Mouse (Mus musculus): ENCODE results near the gene Glt28d2. TPM values are rescaled to one million over a fixed set of nuclear protein-coding genes. Genes with fewer than 3 reads are reported as not detected.

Glt28d2 gene
- 2.2 and 2.4 TPM in 2 replicates for polyA plus RNA-seq (2014; fragmentation: Nextera tagmentation; extraction: Ambion mirVana)

DNA sequence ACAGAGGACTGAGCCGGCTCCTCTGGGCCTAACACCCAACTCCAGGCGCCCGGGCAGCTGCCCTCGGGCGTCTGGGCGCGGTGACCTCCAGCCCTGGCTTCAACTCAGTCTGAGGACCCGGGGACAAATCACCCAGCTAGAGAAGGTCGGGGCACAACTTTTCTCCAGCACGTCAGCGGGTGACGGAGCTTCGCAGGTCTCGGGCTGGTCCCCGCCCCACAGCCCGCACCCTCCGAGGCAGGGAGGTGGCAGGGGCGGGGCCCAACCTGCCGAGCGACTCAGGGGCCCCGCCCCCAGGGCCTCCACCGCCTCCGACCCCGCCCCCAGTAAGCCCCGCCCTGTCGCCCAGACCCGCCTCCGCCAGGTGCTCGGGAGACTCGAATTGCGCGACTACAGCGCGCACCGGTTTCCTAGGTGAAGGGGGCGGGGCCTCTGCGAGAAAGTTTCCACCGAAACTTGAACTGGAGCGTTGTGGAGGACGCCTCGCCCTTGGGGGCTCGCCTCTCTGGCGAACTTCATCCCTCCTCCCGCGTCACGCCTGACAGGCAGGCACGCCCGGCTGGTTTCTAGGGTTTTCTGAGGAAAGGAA, at the start of gene Glt28d2, which contains the start of gene Gm37240:
Glt28d2 (minus strand) TSS at position 278 of the 589 bp plus-strand sequence.
Gm37240 (minus strand) TSS at position 280 of the 589 bp plus-strand sequence.
- H3K9me3 ChIP-seq (ENCODE audit: control insufficient read depth, low read length), result no peaks in the 10 kb centered on the region
- under 1% methylated on average over 47 of the region's 48 CpGs for WGBS
- peak; percentile 93 for ATAC-seq (ENCODE audit: insufficient number of reproducible peaks, insufficient read depth, low FRiP score, low read depth)
- peak within 1 kb of the TSS; percentile 78 for H3K4me2 ChIP-seq (ENCODE audit: low read length)
- H3K4me3 ChIP-seq (ENCODE audit: control insufficient read depth in 1 of 2, insufficient read depth in 1 of 2, low read depth in 1 of 2, low read length in 2 of 2), result peak within 1 kb of the TSS; percentile 63 to 81
- peak within 1 kb of the TSS; percentile 80 for H3K9ac ChIP-seq (ENCODE audit: low read length)
- peak within 1 kb of the TSS; percentile 71 to 74 for H3K27ac ChIP-seq (replicated peaks in 1 of 2; ENCODE audit: control insufficient read depth in 1 of 2, insufficient read depth in 1 of 2, low read depth in 2 of 2, low read length in 2 of 2)
- no peaks in the 10 kb centered on the region for H3K36me3 ChIP-seq (ENCODE audit: control insufficient read depth, insufficient read depth, low read length)
- H3K4me1 ChIP-seq (ENCODE audit: control insufficient read depth in 2 of 2, insufficient read depth in 2 of 2, low read length in 2 of 2), result peaks cover 6 to 15% of the 10 kb centered on the region in 2 experiments
- no peaks in the 10 kb centered on the region for H3K27me3 ChIP-seq (ENCODE audit: control insufficient read depth, insufficient read depth, low read length)

DNA sequence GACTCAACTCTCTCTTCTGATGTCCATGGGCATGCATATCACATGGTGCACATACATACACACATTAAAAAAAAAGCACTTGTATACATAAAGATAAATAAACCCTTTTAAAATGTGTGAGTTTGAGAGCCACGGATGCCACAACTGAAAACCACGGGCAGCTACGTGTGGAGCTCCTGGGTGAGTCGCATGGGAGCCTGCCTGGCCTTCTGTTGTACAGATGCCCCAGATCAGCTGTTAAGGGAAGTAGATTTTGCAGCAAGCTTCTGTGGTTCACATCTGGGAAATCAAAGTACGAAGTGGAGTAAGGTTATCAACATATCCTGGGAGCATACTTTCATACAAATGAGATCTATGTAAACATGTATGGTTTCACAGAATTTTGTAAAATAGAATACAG, 46.3 kb upstream of the Glt28d2 start:
- Histone ChIP-seq H3K4me2 (ENCODE audit: low read length) (no peak overlapping the region), H3K4me3 (ENCODE audit: control insufficient read depth in 1 of 2, insufficient read depth in 1 of 2, low read depth in 1 of 2, low read length in 2 of 2) (no peak overlapping the region), H3K27me3 (ENCODE audit: control insufficient read depth, insufficient read depth, low read length) (no peaks in the 10 kb centered on the region), H3K4me1 (ENCODE audit: control insufficient read depth in 2 of 2, insufficient read depth in 2 of 2, low read length in 2 of 2) (no peaks in the 10 kb centered on the region), H3K27ac (replicated peaks in 1 of 2; ENCODE audit: control insufficient read depth in 1 of 2, insufficient read depth in 1 of 2, low read depth in 2 of 2, low read length in 2 of 2) (no peak overlapping the region), H3K9me3 (ENCODE audit: control insufficient read depth, low read length) (no peaks in the 10 kb centered on the region), H3K9ac (ENCODE audit: low read length) (no peak overlapping the region), H3K36me3 (ENCODE audit: control insufficient read depth, insufficient read depth, low read length) (no peaks in the 10 kb centered on the region)
- WGBS, result 82% methylated on average over 5 of the region's 5 CpGs
- no peak for ATAC-seq (ENCODE audit: insufficient number of reproducible peaks, insufficient read depth, low FRiP score, low read depth)

- no peaks in the 10 kb centered on the region for H3K36me3 ChIP-seq (ENCODE audit: control insufficient read depth, insufficient read depth, low read length)
- H3K27me3 ChIP-seq (ENCODE audit: control insufficient read depth, insufficient read depth, low read length), result no peaks in the 10 kb centered on the region
- H3K27ac ChIP-seq (replicated peaks in 1 of 2; ENCODE audit: control insufficient read depth in 1 of 2, insufficient read depth in 1 of 2, low read depth in 2 of 2, low read length in 2 of 2), result no peak overlapping the region
- no peak overlapping the region for H3K4me3 ChIP-seq (ENCODE audit: control insufficient read depth in 1 of 2, insufficient read depth in 1 of 2, low read depth in 1 of 2, low read length in 2 of 2)
- no peak overlapping the region for H3K9ac ChIP-seq (ENCODE audit: low read length)
- no peak overlapping the region for H3K4me2 ChIP-seq (ENCODE audit: low read length)
- no peaks in the 10 kb centered on the region for H3K9me3 ChIP-seq (ENCODE audit: control insufficient read depth, low read length)
- no peak for ATAC-seq (ENCODE audit: insufficient number of reproducible peaks, insufficient read depth, low FRiP score, low read depth)
- 75% methylated on average over 6 of the region's 6 CpGs for WGBS
- H3K4me1 ChIP-seq (ENCODE audit: control insufficient read depth in 2 of 2, insufficient read depth in 2 of 2, low read length in 2 of 2), result no peaks in the 10 kb centered on the region; a peak in 1 of 4 replicates
Measured at GRCm38 (mm10) chr3:85931859-85932258, 44.5 kb upstream of the Glt28d2 start.

DNA sequence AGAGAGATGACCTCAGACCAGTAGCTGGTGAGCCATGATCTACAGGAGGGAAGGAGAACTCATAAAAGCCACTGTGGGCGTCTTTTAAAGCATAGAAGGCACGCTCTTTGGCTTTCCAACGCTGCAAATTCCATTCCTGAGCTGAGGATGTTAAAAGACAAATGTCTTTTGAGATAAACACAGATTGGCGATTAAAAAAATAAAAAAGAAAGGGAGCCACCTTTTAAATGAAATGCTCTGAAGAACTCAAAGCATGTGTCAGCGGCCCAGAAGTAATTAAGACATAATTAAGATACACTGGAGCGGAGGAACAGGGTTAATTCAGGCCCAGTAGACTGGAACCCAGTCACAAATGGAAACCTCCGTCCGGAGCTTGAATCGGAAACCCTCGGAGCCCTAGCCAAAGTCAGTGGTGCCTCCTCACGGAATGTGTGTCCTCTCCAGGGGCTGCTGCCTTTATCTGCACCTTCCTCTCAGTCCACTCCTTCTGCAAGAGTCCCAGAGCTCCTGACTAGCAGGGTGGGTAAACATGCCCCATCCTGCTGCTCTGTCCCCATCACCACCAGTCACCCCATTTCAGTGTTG, 43.4 kb upstream of the Glt28d2 start:
- no peak overlapping the region for H3K27ac ChIP-seq (replicated peaks in 1 of 2; ENCODE audit: control insufficient read depth in 1 of 2, insufficient read depth in 1 of 2, low read depth in 2 of 2, low read length in 2 of 2)
- H3K27me3 ChIP-seq (ENCODE audit: control insufficient read depth, insufficient read depth, low read length), result no peaks in the 10 kb centered on the region
- no peaks in the 10 kb centered on the region; a peak in 1 of 4 replicates for H3K4me1 ChIP-seq (ENCODE audit: control insufficient read depth in 2 of 2, insufficient read depth in 2 of 2, low read length in 2 of 2)
- no peaks in the 10 kb centered on the region for H3K36me3 ChIP-seq (ENCODE audit: control insufficient read depth, insufficient read depth, low read length)
- 78% methylated on average over 11 of the region's 11 CpGs for WGBS
- H3K9ac ChIP-seq (ENCODE audit: low read length), result no peak overlapping the region
- no peak overlapping the region for H3K4me2 ChIP-seq (ENCODE audit: low read length)
- no peak for ATAC-seq (ENCODE audit: insufficient number of reproducible peaks, insufficient read depth, low FRiP score, low read depth)
- H3K9me3 ChIP-seq (ENCODE audit: control insufficient read depth, low read length), result no peaks in the 10 kb centered on the region
- H3K4me3 ChIP-seq (ENCODE audit: control insufficient read depth in 1 of 2, insufficient read depth in 1 of 2, low read depth in 1 of 2, low read length in 2 of 2), result no peak overlapping the region

DNA sequence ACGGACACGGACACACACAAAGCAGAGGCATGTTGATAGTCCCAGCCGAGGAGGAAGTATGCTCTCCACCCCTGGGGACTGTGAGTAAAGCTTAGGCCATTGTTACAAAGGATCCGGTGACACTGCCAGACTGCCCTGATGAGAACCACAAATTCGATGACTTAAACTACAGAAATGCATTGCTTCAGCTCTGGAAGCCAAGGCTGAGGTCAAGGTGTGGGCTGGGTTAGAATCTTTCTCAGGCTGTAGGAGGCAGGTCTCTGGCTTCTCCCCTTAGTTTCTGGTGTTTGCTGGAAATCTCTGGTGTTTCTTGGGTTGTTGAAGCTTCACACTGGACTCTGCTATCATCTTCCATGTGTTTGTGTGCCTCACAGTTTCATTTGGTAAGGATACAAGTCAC, 42.4 kb upstream of the Glt28d2 start:
- no peak for ATAC-seq (ENCODE audit: insufficient number of reproducible peaks, insufficient read depth, low FRiP score, low read depth)
- Histone ChIP-seq H3K4me2 (ENCODE audit: low read length) (no peak overlapping the region), H3K9me3 (ENCODE audit: control insufficient read depth, low read length) (no peaks in the 10 kb centered on the region), H3K4me1 (ENCODE audit: control insufficient read depth in 2 of 2, insufficient read depth in 2 of 2, low read length in 2 of 2) (no peaks in the 10 kb centered on the region; a peak in 1 of 4 replicates), H3K9ac (ENCODE audit: low read length) (no peak overlapping the region), H3K4me3 (ENCODE audit: control insufficient read depth in 1 of 2, insufficient read depth in 1 of 2, low read depth in 1 of 2, low read length in 2 of 2) (no peak overlapping the region), H3K27ac (replicated peaks in 1 of 2; ENCODE audit: control insufficient read depth in 1 of 2, insufficient read depth in 1 of 2, low read depth in 2 of 2, low read length in 2 of 2) (no peak overlapping the region), H3K36me3 (ENCODE audit: control insufficient read depth, insufficient read depth, low read length) (no peaks in the 10 kb centered on the region), H3K27me3 (ENCODE audit: control insufficient read depth, insufficient read depth, low read length) (no peaks in the 10 kb centered on the region)
- WGBS, result 62% methylated on average over 5 of the region's 5 CpGs

DNA sequence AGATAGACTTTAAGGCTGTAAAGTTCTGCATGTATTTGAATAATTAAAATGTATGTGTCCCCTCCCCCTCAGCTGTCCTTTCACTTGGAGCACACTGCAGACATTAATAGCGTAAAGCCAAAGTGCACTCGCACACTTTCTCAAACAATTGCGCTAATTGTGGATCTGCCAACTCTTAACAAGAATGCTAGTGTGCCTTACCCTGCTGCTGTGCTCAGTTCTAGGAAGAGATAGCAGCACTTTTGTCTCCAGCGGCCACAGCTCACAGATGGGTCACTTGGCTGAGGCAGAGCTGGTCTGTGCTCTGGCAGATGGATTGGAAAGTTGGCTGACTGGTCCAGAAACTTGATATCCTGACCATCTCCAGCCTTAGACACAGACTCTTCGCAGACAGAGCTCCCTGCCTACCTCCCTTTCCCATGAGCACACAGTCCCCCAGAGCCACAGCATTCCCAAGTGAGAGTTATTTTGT, 40.9 kb upstream of the Glt28d2 start:
- ATAC-seq (ENCODE audit: insufficient number of reproducible peaks, insufficient read depth, low FRiP score, low read depth), result no peak
- Histone ChIP-seq H3K36me3 (ENCODE audit: control insufficient read depth, insufficient read depth, low read length) (no peaks in the 10 kb centered on the region), H3K4me3 (ENCODE audit: control insufficient read depth in 1 of 2, insufficient read depth in 1 of 2, low read depth in 1 of 2, low read length in 2 of 2) (no peak overlapping the region), H3K27me3 (ENCODE audit: control insufficient read depth, insufficient read depth, low read length) (no peaks in the 10 kb centered on the region), H3K9ac (ENCODE audit: low read length) (no peak overlapping the region), H3K9me3 (ENCODE audit: control insufficient read depth, low read length) (no peaks in the 10 kb centered on the region), H3K27ac (replicated peaks in 1 of 2; ENCODE audit: control insufficient read depth in 1 of 2, insufficient read depth in 1 of 2, low read depth in 2 of 2, low read length in 2 of 2) (no peak overlapping the region), H3K4me2 (ENCODE audit: low read length) (no peak overlapping the region), H3K4me1 (ENCODE audit: control insufficient read depth in 2 of 2, insufficient read depth in 2 of 2, low read length in 2 of 2) (peaks cover 0 to 3% of the 10 kb centered on the region in 2 experiments; a peak in 2 of 4 replicates)
- WGBS, result 57% methylated on average over 5 of the region's 5 CpGs

DNA sequence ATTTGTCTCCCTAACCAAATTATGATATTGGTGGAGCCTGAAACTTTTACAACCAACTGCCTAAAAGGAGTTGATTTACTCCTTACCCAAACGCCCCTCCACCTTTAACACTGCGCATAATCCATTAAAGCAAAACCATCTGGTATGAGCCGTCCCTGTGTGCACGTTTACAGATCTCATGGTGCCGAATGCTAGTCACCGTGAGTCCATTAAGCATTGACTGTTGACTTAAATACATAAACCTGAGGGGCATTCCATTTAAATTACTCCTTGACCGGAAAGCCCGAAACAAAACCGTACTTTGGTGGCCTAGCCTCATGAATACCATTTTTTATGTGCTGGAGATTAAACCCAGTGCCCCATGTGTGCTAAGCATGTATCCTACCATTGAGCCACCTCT, 40.0 kb upstream of the Glt28d2 start:
- no peak overlapping the region for H3K27ac ChIP-seq (replicated peaks in 1 of 2; ENCODE audit: control insufficient read depth in 1 of 2, insufficient read depth in 1 of 2, low read depth in 2 of 2, low read length in 2 of 2)
- H3K36me3 ChIP-seq (ENCODE audit: control insufficient read depth, insufficient read depth, low read length), result no peaks in the 10 kb centered on the region
- H3K9ac ChIP-seq (ENCODE audit: low read length), result no peak overlapping the region
- no peak overlapping the region for H3K4me3 ChIP-seq (ENCODE audit: control insufficient read depth in 1 of 2, insufficient read depth in 1 of 2, low read depth in 1 of 2, low read length in 2 of 2)
- ATAC-seq (ENCODE audit: insufficient number of reproducible peaks, insufficient read depth, low FRiP score, low read depth), result no peak
- H3K9me3 ChIP-seq (ENCODE audit: control insufficient read depth, low read length), result no peaks in the 10 kb centered on the region
- H3K27me3 ChIP-seq (ENCODE audit: control insufficient read depth, insufficient read depth, low read length), result no peaks in the 10 kb centered on the region
- peaks cover 0 to 3% of the 10 kb centered on the region in 2 experiments; a peak in 2 of 4 replicates for H3K4me1 ChIP-seq (ENCODE audit: control insufficient read depth in 2 of 2, insufficient read depth in 2 of 2, low read length in 2 of 2)
- WGBS, result 92% methylated on average over 9 of the region's 9 CpGs
- H3K4me2 ChIP-seq (ENCODE audit: low read length), result no peak overlapping the region

Measured in heart, embryonic 14.5 days (tissue).